Mouse (Mus musculus) forebrain, postnatal 0 days (tissue): Measurements from ENCODE around the gene Gcnt2. TPM values are rescaled to one million over a fixed set of nuclear protein-coding genes. Genes with fewer than 3 reads are reported as not detected.
"Not testable (repeated sequence)": the region's sequence is repeated elsewhere in the genome, so short reads cannot be mapped to it uniquely, and the experiment has no call there.

Source experiments
- ATAC-seq: fragments of 200-750 bp; cut with Nextera tagmentation; 2 replicates; pipeline ENCODE4 v1.8.0; 2017; ENCODE audit warnings: mild to moderate bottlenecking, moderate library complexity
- DNase-seq: peaks from one replicate; pipeline ENCODE4 v3.0.0-alpha.2; 2015
- H3K27ac ChIP-seq: fragments of 300-500 bp; sonication (generic); 2 replicates; pipeline ENCODE4 v1.5.1; 2014; ENCODE audit warnings: low read depth, mild to moderate bottlenecking, antibody characterized with exemption, low read length, moderate library complexity, mixed read lengths
- H3K27me3 ChIP-seq: fragments of 300-500 bp; sonication (generic); 2 replicates; pipeline ENCODE4 v1.6.1; 2014; ENCODE audit warnings: mild to moderate bottlenecking, low read length, mixed read lengths; ENCODE audit not compliant: insufficient read depth
- H3K36me3 ChIP-seq: fragments of 300-500 bp; sonication (generic); 2 replicates; pipeline ENCODE4 v1.6.1; 2014; ENCODE audit warnings: mild to moderate bottlenecking, moderate library complexity; ENCODE audit not compliant: insufficient read depth
- H3K4me1 ChIP-seq: fragments of 300-500 bp; sonication (generic); 2 replicates; pipeline ENCODE4 v1.6.1; 2014; ENCODE audit warnings: antibody characterized with exemption; ENCODE audit not compliant: insufficient read depth
- H3K4me2 ChIP-seq: fragments of 300-500 bp; sonication (generic); 2 replicates; pipeline ENCODE4 v1.6.1; 2014; ENCODE audit warnings: low read depth, mild to moderate bottlenecking, moderate library complexity
- H3K4me3 ChIP-seq: fragments of 300-500 bp; sonication (generic); 2 replicates; pipeline ENCODE4 v1.5.1; 2014; ENCODE audit warnings: low read depth, low read length, mixed read lengths
- H3K9ac ChIP-seq: fragments of 300-500 bp; sonication (generic); 2 replicates; pipeline ENCODE4 v1.6.1; 2014; ENCODE audit warnings: mild to moderate bottlenecking
- H3K9me3 ChIP-seq: fragments of 300-500 bp; sonication (generic); 2 replicates; pipeline ENCODE4 v1.6.1; 2016; ENCODE audit warnings: low read length
- CTCF ChIP-seq: sonication (generic); IDR thresholded peaks from 2 replicates; pipeline ENCODE4 v1.5.1; 2016; ENCODE audit warnings: antibody characterized with exemption, control low read depth, low read depth
- WGBS: fragments of 180-500 bp; shearing (Covaris S2); extraction: QIAGEN DNeasy Blood & Tissue Kit; methylation state at CpG from one replicate; pipeline ENCODE4 v1.1.7; 2014; 5-methylcytosine and 5-hydroxymethylcytosine counted together
- polyA plus RNA-seq: library from polyadenylated mRNA; unstranded; fragments of >200 nt; fragmentation: Nextera tagmentation; extraction: Ambion mirVana; gene quantifications from 2 replicates; pipeline ENCODE4 v1.2.1, GENCODE M21; 2015
- total RNA-seq: library from RNA; depleted of rRNA; stranded (reverse); fragments of >200 nt; gene quantifications from 2 replicates; pipeline ENCODE4 v1.2.3, GENCODE M21; 2014

Gcnt2 gene
- total and polyA plus RNA-seq, 2 experiments from 2014 or later: 3.3 to 8.2 TPM

GRCm38 (mm10) chr13:40893573-40893972, 34.0 kb downstream of the Gcnt2 start:
- no peak for DNase-seq
- no peak overlapping the region for H3K27ac ChIP-seq
- no peak overlapping the region for H3K4me2 ChIP-seq
- no peaks in the 10 kb centered on the region for H3K36me3 ChIP-seq
- no peak overlapping the region for H3K4me3 ChIP-seq
- H3K9ac ChIP-seq: no peak overlapping the region
- WGBS: 92% methylated on average over 3 of the region's 3 CpGs
- H3K27me3 ChIP-seq: no peaks in the 10 kb centered on the region
- H3K4me1 ChIP-seq: peaks cover 9% of the 10 kb centered on the region; the same call in 1 of the 2 replicates
- ATAC-seq: no peak
- TF ChIP-seq CTCF: no peak
- no peaks in the 10 kb centered on the region for H3K9me3 ChIP-seq

- not testable (repeated sequence) for H3K36me3 ChIP-seq, DNase-seq, H3K4me1 ChIP-seq, H3K27me3 ChIP-seq, H3K9me3 ChIP-seq, ATAC-seq, H3K27ac ChIP-seq, H3K4me3 ChIP-seq, H3K9ac ChIP-seq, H3K4me2 ChIP-seq
- WGBS: 80% methylated on average over 12 of the region's 14 CpGs
Measured at GRCm38 (mm10) chr13:40898049-40898690, 38.6 kb downstream of the Gcnt2 start.

- H3K4me1 ChIP-seq: no peaks in the 10 kb centered on the region
- no peak for TF ChIP-seq CTCF
- no peaks in the 10 kb centered on the region for H3K9me3 ChIP-seq
- 76% methylated on average over 4 of the region's 4 CpGs for WGBS
- H3K9ac ChIP-seq: no peak overlapping the region
- DNase-seq: no peak
- no peak for ATAC-seq
- H3K4me2 ChIP-seq: no peak overlapping the region
- no peak overlapping the region for H3K4me3 ChIP-seq
- H3K27me3 ChIP-seq: no peaks in the 10 kb centered on the region
- H3K27ac ChIP-seq: no peak overlapping the region
- no peaks in the 10 kb centered on the region for H3K36me3 ChIP-seq
Measured at GRCm38 (mm10) chr13:40898698-40899097, 39.1 kb downstream of the Gcnt2 start.

GRCm38 (mm10) chr13:40899349-40899993, 39.9 kb downstream of the Gcnt2 start:
- Histone ChIP-seq H3K9me3 (no peaks in the 10 kb centered on the region), H3K27me3 (no peaks in the 10 kb centered on the region), H3K4me2 (no peak overlapping the region), H3K4me1 (no peaks in the 10 kb centered on the region), H3K4me3 (no peak overlapping the region), H3K27ac (no peak overlapping the region), H3K36me3 (no peaks in the 10 kb centered on the region), H3K9ac (no peak overlapping the region)
- DNase-seq: no peak
- WGBS: 82% methylated on average over 8 of the region's 8 CpGs
- TF ChIP-seq CTCF: no peak
- no peak; the same call in 1 of the 2 replicates for ATAC-seq

GRCm38 (mm10) chr13:40899994-40900970, 40.7 kb downstream of the Gcnt2 start:
- no peaks in the 10 kb centered on the region for H3K9me3 ChIP-seq
- no peaks in the 10 kb centered on the region for H3K4me1 ChIP-seq
- no peak overlapping the region for H3K4me3 ChIP-seq
- no peaks in the 10 kb centered on the region for H3K36me3 ChIP-seq
- WGBS: 85% methylated on average over 15 of the region's 15 CpGs
- no peaks in the 10 kb centered on the region for H3K27me3 ChIP-seq
- no peak overlapping the region for H3K9ac ChIP-seq
- DNase-seq (no peak), ATAC-seq (no peak)
- no peak for TF ChIP-seq CTCF
- H3K4me2 ChIP-seq: no peak overlapping the region
- H3K27ac ChIP-seq: no peak overlapping the region

GRCm38 (mm10) chr13:40901263-40901662, 41.7 kb downstream of the Gcnt2 start:
- Histone ChIP-seq H3K4me1 (no peaks in the 10 kb centered on the region), H3K9ac (no peak overlapping the region), H3K27ac (no peak overlapping the region), H3K9me3 (no peaks in the 10 kb centered on the region), H3K4me2 (no peak overlapping the region), H3K27me3 (no peaks in the 10 kb centered on the region), H3K36me3 (no peaks in the 10 kb centered on the region), H3K4me3 (no peak overlapping the region)
- ATAC-seq: no peak
- 66% methylated on average over 5 of the region's 5 CpGs for WGBS
- no peak for DNase-seq
- TF ChIP-seq CTCF: no peak
